ENCODE assay signal across 14 mouse cellular contexts in genomic region chr10:35654548-35655180, GRCm38 (mm10). TPM values are rescaled to one million over a fixed set of nuclear protein-coding genes. Genes with fewer than 3 reads are reported as not detected.
DNase-seq lines count a peak whose midpoint lies in the region; ATAC-seq lines count a peak whose summit lies in the region.
"Had no signal": no experiment of that assay in that cellular context is flagged by ENCODE, and none has a peak within 500 bp of the region (broad histone marks: within the 10 kb centered on the region; RNA-seq: fewer than 3 reads in every experiment).

No protein-coding gene starts in this region.

- H3K27ac ChIP-seq in hindbrain, embryonic 16.5 days (ENCODE audit: low read depth, low read length), result no peak overlapping the region
- H3K27ac ChIP-seq in neural tube, embryonic 14.5 days (ENCODE audit: low read depth, low read length), result peak overlapping the region; percentile 22; the same call in 1 of the 2 replicates
- H3K27ac ChIP-seq: forebrain, embryonic 15.5 days; kidney, embryonic 15.5 days; midbrain, embryonic 12.5 days had no signal

- H3K4me3 ChIP-seq in hindbrain, embryonic 16.5 days (ENCODE audit: low read length), result no peak overlapping the region
- H3K4me3 ChIP-seq in neural tube, embryonic 14.5 days (ENCODE audit: low read depth, low read length), result no peak overlapping the region
- H3K4me3 ChIP-seq: forebrain, embryonic 15.5 days; kidney, embryonic 15.5 days; midbrain, embryonic 12.5 days had no signal

- DNase-seq in kidney, postnatal 4 days, result peak; percentile 27 to 32
- DNase-seq in kidney, adult 8-10 months, result no peak
- peak; percentile 1 for DNase-seq in cerebellum, adult 8-10 months
- DNase-seq in thymus, postnatal 10 days (ENCODE audit: low spot score in 2 of 2), result no peak
- no peak for DNase-seq in left cerebral cortex, adult 9 months (ENCODE audit: low spot score in 2 of 2)
- DNase-seq in left cerebral cortex, postnatal 36 days (ENCODE audit: low spot score in 2 of 2), result no peak
- DNase-seq: right cerebral cortex, postnatal 14 days; thymus, adult 2 months had no signal

- no peaks in the 10 kb centered on the region for H3K9me3 ChIP-seq in hindbrain, embryonic 16.5 days (ENCODE audit: control insufficient read depth, low read length)
- no peaks in the 10 kb centered on the region for H3K9me3 ChIP-seq in neural tube, embryonic 14.5 days (ENCODE audit: control insufficient read depth, low read length)
- H3K9me3 ChIP-seq: forebrain, embryonic 15.5 days; kidney, embryonic 15.5 days; midbrain, embryonic 12.5 days had no signal

- peak; percentile 94 for ATAC-seq in hindbrain, embryonic 16.5 days
- ATAC-seq in neural tube, embryonic 14.5 days (ENCODE audit: low read depth), result peak; percentile 91
- ATAC-seq: forebrain, embryonic 15.5 days had no signal

- no peak overlapping the region for H3K9ac ChIP-seq in hindbrain, embryonic 16.5 days (ENCODE audit: low read depth, low read length)
- no peak overlapping the region for H3K9ac ChIP-seq in neural tube, embryonic 14.5 days (replicated peaks; ENCODE audit: low read depth, low read length)
- H3K9ac ChIP-seq: forebrain, embryonic 15.5 days; kidney, embryonic 15.5 days; midbrain, embryonic 12.5 days had no signal

- no peak overlapping the region for H3K4me2 ChIP-seq in hindbrain, embryonic 16.5 days (ENCODE audit: low read length)
- H3K4me2 ChIP-seq in neural tube, embryonic 14.5 days (ENCODE audit: low read depth, low read length), result no peak overlapping the region
- H3K4me2 ChIP-seq: forebrain, embryonic 15.5 days; heart, embryonic 11.5 days; kidney, embryonic 15.5 days; midbrain, embryonic 12.5 days had no signal

- H3K4me1 ChIP-seq in hindbrain, embryonic 16.5 days (ENCODE audit: control insufficient read depth, insufficient read depth, low read depth, low read length), result peaks cover 2% of the 10 kb centered on the region; the same call in 1 of the 2 replicates
- H3K4me1 ChIP-seq in neural tube, embryonic 14.5 days (ENCODE audit: control insufficient read depth, insufficient read depth, low read length), result no peaks in the 10 kb centered on the region
- H3K4me1 ChIP-seq: forebrain, embryonic 15.5 days; kidney, embryonic 15.5 days; midbrain, embryonic 12.5 days had no signal

- no peaks in the 10 kb centered on the region for H3K27me3 ChIP-seq in hindbrain, embryonic 16.5 days (replicated peaks; ENCODE audit: control insufficient read depth, insufficient read depth, low read length)
- no peaks in the 10 kb centered on the region for H3K27me3 ChIP-seq in neural tube, embryonic 14.5 days (ENCODE audit: control insufficient read depth, insufficient read depth, low read length)
- H3K27me3 ChIP-seq: forebrain, embryonic 15.5 days; kidney, embryonic 15.5 days; midbrain, embryonic 12.5 days had no signal

- intact Hi-C loops in left cerebral cortex, postnatal 36 days (cut with DNase I), result no loop called here

- no peaks in the 10 kb centered on the region for H3K36me3 ChIP-seq in hindbrain, embryonic 16.5 days (ENCODE audit: control insufficient read depth, insufficient read depth, low read length)
- H3K36me3 ChIP-seq in neural tube, embryonic 14.5 days (ENCODE audit: control insufficient read depth, insufficient read depth, low read length), result no peaks in the 10 kb centered on the region
- H3K36me3 ChIP-seq: forebrain, embryonic 15.5 days; kidney, embryonic 15.5 days; midbrain, embryonic 12.5 days had no signal

RNA-seq across cellular contexts. Expression of gene Amd2, which starts 57.0 kb away (rescaled TPM):
- 1.4 and 2.0 TPM in 2 replicates for polyA plus RNA-seq in hindbrain, embryonic 16.5 days (2015; fragmentation: Nextera tagmentation; extraction: Ambion mirVana)
- polyA plus RNA-seq in neural tube, embryonic 14.5 days (2014; fragmentation: Nextera tagmentation; extraction: Ambion mirVana), result 3.2 and 3.3 TPM in 2 replicates
- total RNA-seq in left cerebral cortex, postnatal 36 days (2021), result 10 to 100 TPM; 28.9 TPM

Comparison
In these comparisons a context has a peak if more than half of its experiments do, and no peak if none do; other contexts are left out.
1. DNase-seq: peak in kidney, postnatal 4 days (2 of 2) and cerebellum, adult 8-10 months (single experiment); none in kidney, adult 8-10 months (0 of 2), thymus, postnatal 10 days (0 of 2), left cerebral cortex, adult 9 months (0 of 2) and left cerebral cortex, postnatal 36 days (0 of 2).